Mouse (Mus musculus) lung, adult 18-20 months (tissue): ENCODE results near the gene C1qb.

ENCODE experiments used
- DNase-seq, 2 experiments: peaks; one replicate each; pipeline ENCODE4 v3.0.0; 2022; ENCODE audit warnings: mixed read lengths in 2 of 2

The C1qb gene

DNA sequence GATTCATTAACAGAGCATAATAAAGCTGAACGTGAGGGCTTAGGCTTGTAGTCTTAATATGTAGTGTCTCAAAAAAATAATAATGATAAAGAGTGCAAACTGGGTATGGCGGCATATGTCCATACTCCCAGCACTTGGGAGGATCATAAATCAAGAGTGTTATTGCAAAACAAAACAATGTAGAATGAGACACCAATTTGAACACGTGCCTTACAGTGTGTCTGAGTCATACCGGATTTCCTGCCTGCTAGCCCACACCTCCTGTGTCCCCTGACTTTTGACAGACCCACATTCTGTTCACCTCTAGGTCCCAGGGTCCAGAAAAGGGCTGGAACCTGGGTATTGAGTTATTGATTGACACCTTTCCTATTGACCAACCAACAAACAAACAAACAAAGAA, 44.0 kb downstream of the C1qb start:
- no peak for DNase-seq

DNA sequence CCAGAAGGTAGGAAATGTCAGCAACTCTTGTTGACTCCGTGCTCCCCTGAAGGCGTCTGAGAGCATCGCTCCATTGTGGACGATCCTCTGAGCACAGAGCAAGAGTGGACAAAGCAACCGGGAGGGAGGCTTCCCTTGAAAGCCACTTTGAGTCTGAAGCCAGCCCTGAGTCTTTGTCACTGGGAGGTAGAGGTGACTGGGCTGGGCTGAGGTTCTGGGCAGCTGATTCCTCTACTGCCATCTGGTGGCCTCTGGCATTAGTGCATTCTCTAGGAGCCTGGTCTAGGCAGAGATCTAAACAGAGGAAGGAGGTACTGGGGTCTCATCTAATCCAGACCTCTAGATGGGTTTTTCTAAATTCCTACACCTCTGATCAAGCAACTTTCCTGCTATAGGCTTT, 44.9 kb downstream of the C1qb start:
- DNase-seq, result peak; percentile 59 to 67

DNA sequence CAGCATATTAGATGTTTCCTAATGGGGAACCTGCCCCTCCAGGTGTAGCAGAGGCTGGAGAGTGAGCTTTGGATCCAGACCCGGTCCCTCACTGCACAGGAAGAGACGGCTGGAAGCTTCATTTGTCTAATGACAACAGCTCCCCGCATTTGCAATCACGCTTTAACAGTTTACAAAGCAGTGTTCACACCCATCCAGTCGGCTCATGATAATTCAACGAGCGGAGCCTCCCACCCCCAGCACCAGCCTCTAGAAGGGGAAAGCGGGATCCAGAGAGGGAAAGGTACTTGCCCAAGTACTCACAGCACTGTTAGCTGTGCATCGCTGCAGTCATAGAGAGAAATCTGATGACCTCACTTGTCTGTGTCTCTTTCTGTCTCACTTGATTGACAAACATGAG, 47.5 kb downstream of the C1qb start:
- DNase-seq, result no peak

DNA sequence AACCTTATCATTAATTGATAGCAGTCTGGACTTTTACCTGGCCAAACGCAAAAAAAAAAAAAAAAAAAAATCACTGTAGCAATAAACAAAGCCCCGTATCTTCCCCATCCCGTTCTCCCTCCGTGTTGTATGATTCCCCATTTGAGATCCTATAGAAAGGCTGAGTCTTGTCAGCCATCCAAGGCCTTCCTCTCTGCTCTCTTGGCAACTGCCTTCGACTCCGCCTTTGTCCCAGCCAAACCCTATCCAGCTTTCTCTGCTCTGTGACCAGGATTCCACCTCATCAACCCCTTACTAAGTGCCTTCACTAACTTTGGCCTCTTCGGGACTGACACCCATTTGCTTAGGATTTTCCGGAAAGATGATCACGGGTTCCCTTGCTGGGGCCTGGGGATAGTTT, 48.0 kb downstream of the C1qb start:
- no peak for DNase-seq

DNA sequence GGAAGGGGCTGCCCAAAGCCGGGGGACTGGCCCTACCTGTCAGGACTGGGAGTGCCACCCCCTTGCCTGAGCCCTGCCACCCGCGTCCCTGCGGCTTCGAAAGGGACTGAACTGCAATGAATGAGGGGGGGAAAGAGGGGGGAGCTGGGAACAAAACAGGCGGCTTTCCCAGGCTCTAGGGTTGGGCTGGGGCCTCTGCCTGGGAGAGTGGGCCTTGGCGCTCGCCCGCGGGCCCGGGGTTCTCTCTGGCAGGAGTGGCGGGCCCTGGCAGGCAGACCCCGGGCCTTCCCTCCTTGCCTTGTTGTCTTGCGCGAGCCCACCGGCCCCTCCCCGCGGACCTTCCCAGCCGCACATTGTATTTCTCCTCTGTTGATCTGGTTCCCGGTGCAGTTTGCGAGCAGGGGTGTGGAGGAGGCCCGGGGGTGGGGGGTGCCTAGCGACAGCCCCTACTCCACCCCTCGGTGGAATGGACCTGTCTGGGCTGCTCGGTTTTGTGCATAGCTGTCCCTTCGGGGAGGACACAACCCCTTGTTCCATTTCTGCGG, 49.5 kb downstream of the C1qb start:
- no peak for DNase-seq

DNA sequence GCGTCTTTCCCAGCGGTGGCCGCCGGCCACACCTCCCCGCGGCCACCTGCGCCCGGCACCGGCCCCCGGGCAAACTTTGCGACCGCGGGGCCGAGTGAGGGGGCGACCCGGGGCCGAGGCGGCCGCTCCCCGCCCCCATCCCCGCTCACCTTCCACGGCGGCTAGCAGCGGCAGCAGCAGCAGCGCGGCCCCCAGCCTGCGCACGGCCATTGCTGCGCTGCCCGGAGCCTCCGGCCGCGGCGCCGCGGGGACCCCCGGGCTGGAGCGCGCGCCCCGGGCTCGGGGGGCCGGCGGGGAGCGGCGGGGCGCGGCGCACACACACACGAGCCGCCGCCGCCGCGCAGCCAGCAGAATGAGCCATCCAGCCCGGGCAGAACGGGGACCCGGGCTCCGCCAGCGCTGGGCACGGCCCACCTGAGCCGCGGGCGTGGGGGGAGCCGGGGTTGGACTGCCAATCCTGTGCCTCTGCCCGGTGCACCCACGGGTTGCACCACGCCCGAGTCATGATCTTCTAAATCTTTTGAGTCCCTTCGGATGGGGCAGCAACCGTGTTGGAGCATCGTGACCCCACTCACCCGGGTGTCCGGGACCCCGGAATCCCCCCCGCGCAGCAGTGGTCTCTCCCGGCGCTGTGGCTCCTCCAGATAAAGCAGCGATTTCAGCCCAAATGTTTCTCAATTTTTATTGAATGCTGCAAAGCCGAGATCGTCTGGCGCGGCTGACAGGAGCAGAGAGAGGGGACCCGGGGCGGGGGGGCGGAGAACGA, 50.2 kb downstream of the C1qb start, which contains the start of gene Ephb2:
Ephb2 (minus strand) TSS at position 368 of the 766 bp plus-strand sequence.
- DNase-seq, result peak; percentile 31 to 37

DNA sequence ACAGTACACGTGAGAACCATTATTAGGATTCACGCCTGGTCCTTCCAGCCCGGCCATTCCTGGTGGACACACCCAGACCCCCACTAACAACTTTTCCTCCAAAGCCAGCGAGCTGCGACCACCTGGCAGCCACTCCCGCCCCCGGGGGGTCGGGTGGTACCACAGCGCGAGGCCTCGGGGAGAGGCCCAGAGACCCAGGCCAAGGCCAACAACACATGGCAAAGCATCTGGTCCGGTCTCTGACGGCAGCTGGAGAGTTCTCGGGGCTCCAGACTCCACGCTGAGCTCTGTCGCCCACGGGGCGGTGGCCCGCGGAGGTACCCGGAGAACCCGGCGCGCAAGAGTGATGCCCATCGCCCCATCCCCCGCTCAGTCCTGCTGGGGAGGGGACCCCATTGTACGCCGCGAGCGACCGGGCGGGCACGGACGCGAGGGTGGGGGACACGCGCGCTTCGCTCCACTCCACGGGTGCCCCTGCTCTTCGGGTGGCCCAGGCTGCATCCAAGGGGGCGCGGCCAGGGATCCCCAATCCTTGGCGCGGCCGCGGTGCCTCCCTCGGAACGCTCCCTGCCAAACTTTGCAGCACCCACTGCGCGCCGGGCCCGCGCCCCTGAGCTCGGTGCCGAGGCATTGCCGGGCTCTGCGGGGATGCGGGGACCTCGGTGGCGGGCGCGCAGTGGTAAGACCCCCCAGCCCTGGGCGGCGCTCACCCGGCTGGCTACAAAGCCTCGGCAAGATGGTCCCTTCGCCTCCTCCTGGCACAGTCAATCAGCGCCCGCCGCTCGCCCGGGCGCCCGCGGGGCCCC, 51.0 kb downstream of the C1qb start:
- DNase-seq, result no peak

DNA sequence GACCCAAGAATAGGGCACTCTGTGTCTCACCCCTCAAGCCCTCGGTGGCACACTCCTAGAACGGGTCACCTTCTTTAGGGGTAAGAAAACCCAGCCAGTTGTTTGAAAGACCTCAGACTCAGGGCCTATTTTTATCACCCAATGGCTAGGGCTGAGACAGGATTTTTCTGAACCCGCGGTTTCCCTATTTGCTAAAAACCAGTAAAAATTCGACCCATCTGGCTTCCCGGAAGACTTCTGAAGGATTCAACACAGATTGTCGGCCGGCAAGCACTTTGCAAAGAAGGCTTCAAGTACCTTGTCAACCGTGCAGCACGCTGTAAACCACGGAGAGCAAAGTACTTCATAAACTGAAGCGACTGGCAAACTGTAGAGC, 51.6 kb downstream of the C1qb start:
- DNase-seq, result no peak

DNA sequence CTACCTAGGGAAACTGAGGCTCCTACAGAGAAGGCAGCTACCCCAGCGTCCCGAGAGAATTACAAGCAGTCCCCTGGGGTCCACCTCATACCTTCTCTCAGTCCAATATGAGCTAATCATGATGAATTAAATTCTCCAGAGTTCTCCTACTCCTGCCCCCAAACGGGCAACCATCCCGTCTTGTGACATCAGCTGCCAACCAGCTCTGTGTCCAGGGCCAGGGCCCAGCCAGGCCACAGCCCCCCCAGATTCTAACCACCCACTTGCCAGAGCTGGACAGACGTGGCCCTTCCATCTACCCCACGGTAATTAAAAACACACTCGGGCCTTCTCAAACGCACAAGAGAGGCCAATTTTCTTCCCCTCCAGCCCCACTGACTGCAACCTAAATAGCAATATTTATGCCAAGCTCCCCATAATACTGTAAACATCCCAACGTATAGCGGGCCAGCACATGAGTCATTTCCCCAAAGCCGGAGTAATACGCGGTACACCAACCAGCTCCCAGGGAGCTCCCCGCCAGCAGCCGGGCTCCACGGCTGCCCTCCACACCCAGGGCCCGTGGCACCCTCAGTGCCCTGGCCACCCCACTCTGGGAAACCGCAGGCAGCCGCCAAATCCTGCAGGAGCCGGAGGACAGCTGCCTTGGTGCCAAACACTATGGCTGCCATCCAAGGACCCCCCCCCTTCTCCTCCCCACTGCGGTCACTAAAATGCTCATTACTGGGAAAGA, 52.2 kb downstream of the C1qb start:
- DNase-seq, result no peak

DNA sequence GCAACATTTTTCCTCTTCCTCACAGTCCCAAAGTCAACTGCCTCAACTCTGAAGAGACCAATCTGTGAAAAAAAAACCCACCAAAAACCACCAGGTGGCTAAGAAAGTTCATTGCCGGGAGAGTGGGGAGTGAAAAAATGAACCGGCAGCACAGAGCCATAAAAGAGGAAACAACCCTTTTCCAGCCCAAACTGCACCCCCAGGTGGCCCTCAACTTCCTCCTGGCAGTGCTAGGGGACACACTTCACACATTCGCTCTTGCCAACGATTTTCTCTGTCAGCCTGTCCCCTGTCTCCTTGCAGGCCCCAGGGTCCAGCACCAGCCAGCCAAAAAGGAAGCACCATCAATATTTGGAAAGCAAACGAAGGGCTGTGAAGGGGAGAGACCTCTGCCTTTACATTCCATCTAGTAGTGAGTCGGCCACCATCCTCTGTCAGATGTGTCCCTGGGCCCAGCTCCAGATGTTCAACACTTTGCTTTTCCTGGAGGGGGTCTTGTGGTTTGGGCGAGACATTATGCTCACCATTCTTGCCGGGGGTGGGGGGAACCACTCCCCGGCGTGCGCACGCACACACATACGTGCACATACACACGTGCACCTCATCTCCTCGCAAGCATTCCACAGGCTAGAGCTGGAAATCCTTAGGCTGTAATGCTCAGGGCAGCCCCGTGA, 53.3 kb downstream of the C1qb start:
- DNase-seq, result no peak

DNA sequence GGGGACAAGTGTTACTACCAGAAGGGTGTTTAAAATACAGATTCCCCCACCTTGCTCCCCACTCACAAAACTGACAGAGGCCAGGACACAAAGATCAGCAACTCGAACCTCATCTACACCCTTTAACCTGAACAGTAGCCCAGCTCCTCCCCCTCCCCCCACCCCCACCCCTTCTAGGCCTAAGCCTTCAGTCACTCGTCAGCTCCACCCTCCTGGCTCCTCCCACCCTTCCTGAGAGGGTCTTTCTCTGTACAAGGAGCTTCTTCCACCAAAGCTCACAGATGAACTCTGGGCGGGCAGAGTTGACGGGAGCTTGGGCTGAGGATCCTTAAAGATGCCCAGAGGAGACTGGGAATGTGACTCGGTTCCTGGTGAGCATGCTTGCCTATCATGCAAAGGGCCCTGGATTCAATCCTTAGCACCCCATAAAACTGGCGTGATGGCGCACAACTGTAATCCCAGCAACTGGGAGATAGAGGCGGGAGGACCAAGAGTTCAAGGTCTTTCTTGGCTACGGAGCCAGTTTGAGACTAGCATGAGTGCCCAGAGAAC, 55.6 kb downstream of the C1qb start:
- no peak for DNase-seq
